Mouse (Mus musculus) intestine, postnatal 0 days (tissue): Measurements from ENCODE around the gene Jak3. TPM values are rescaled to one million over a fixed set of nuclear protein-coding genes. Genes with fewer than 3 reads are reported as not detected.
"Not testable (repeated sequence)": the region's sequence is repeated elsewhere in the genome, so short reads cannot be mapped to it uniquely, and the experiment has no call there.

Experiments
- ATAC-seq: fragments of 200-750 bp; cut with Nextera tagmentation; 2 replicates; pipeline ENCODE4 v1.8.0; 2017; ENCODE audit warnings: mild to moderate bottlenecking, moderate TSS enrichment, moderate library complexity
- H3K27ac ChIP-seq: fragments of 300-500 bp; sonication (generic); 2 replicates; pipeline ENCODE4 v1.5.1; 2014; ENCODE audit warnings: mild to moderate bottlenecking, low read depth, low read length, moderate library complexity
- H3K27me3 ChIP-seq: fragments of 300-500 bp; sonication (generic); replicated peaks from 2 replicates; pipeline ENCODE4 v1.6.1; 2014; ENCODE audit warnings: low read length, mixed read lengths; ENCODE audit not compliant: control insufficient read depth, insufficient read depth
- H3K36me3 ChIP-seq: fragments of 300-500 bp; sonication (generic); 2 replicates; pipeline ENCODE4 v1.6.1; 2014; ENCODE audit warnings: mild to moderate bottlenecking, moderate library complexity; ENCODE audit not compliant: control insufficient read depth, insufficient read depth
- H3K4me1 ChIP-seq: fragments of 300-500 bp; sonication (generic); replicated peaks from 2 replicates; pipeline ENCODE4 v1.6.1; 2014; ENCODE audit warnings: antibody characterized with exemption, low read length, mixed read lengths; ENCODE audit not compliant: control insufficient read depth, insufficient read depth
- H3K4me2 ChIP-seq: fragments of 300-500 bp; sonication (generic); replicated peaks from 2 replicates; pipeline ENCODE4 v1.6.1; 2014; ENCODE audit warnings: low read depth, mild to moderate bottlenecking, moderate library complexity
- H3K4me3 ChIP-seq: fragments of 300-500 bp; sonication (generic); 2 replicates; pipeline ENCODE4 v1.5.1; 2014; ENCODE audit warnings: low read depth, low read length
- H3K9ac ChIP-seq: fragments of 300-500 bp; sonication (generic); 2 replicates; pipeline ENCODE4 v1.6.1; 2014; ENCODE audit warnings: mild to moderate bottlenecking, low read depth, low read length
- H3K9me3 ChIP-seq: fragments of 300-500 bp; sonication (generic); 2 replicates; pipeline ENCODE4 v1.6.1; 2016; ENCODE audit warnings: mixed run types; ENCODE audit not compliant: control insufficient read depth
- CTCF ChIP-seq: sonication (generic); IDR thresholded peaks from 2 replicates; pipeline ENCODE4 v1.5.1; 2016; ENCODE audit warnings: low read depth, mild to moderate bottlenecking, control low read depth, antibody characterized with exemption, moderate library complexity
- WGBS: fragments of 180-500 bp; shearing (Covaris S2); extraction: QIAGEN DNeasy Blood & Tissue Kit; methylation state at CpG from one replicate; pipeline ENCODE4 v1.1.7; 2014; 5-methylcytosine and 5-hydroxymethylcytosine counted together
- polyA plus RNA-seq: library from polyadenylated mRNA; unstranded; fragments of >200 nt; fragmentation: Nextera tagmentation; extraction: Ambion mirVana; gene quantifications from 2 replicates; pipeline ENCODE4 v1.2.1, GENCODE M21; 2015

Gene Jak3
- polyA plus RNA-seq, 1 experiment from 2014 or later = 5.7 TPM

GRCm38 (mm10) chr8:71700493-71701269, 24.6 kb downstream of the Jak3 start:
- Histone ChIP-seq H3K9me3 (no peaks in the 10 kb centered on the region), H3K4me3 (peak overlapping the region; percentile 45), H3K27me3 (no peaks in the 10 kb centered on the region), H3K4me1 (no peaks in the 10 kb centered on the region), H3K36me3 (no peaks in the 10 kb centered on the region), H3K27ac (peak overlapping the region; percentile 86), H3K9ac (peak overlapping the region; percentile 24; the same call in 1 of the 2 replicates), H3K4me2 (peak overlapping the region; percentile 73)
- TF ChIP-seq CTCF = 0 out of 2 replicates have a peak, but pooled peaks have one; percentile 27
- 5% methylated on average over 29 of the region's 29 CpGs for WGBS
- ATAC-seq = peak; percentile 34; the same call in 1 of the 2 replicates

DNA sequence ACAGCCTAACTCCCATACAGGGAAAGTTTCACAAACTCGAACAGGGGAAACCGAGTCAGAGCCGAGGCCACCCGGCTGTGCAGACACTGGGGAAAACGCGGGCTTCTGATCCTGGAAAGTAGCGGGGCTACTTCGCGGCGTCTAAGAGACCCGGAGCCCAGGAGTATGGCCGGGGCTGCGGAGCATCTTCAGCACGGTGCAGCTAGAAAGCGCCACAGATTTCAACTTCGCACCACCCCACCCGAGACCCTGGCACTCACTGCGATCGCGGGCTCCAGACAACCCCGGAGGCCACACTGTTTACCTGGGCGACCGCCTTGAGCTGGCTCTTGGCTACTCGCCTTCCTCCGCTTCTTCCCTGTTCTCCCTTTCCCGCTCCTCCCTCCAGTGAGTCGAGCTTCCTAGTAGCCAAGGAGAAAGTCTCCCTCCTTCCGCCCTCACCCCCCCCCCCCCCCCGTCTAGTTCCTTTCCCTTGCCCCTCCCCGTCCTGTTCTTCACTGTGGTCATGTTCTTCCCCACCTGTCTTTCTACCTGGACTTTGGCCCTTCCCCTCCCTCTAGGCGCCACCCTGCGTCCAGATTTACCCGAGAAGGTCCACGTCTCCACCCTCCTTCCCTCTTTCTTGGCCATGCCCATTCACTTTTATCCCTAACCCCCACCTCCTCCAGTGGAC, 25.5 kb downstream of the Jak3 start, which contains the start of gene B3gnt3:
Gene B3gnt3 (minus strand): TSS at position 376 of the 673 bp plus-strand sequence.
- 8% methylated on average over 32 of the region's 34 CpGs for WGBS
- H3K27me3 ChIP-seq = no peaks in the 10 kb centered on the region
- no peaks in the 10 kb centered on the region for H3K36me3 ChIP-seq
- peak within 1 kb of the TSS; percentile 24; the same call in 1 of the 2 replicates for H3K9ac ChIP-seq
- H3K4me3 ChIP-seq = peak within 1 kb of the TSS; percentile 45
- H3K27ac ChIP-seq = peak within 1 kb of the TSS; percentile 86
- H3K4me1 ChIP-seq = no peaks in the 10 kb centered on the region
- no peaks in the 10 kb centered on the region for H3K9me3 ChIP-seq
- TF ChIP-seq CTCF = no peak
- peak within 1 kb of the TSS; percentile 73 for H3K4me2 ChIP-seq
- peak; percentile 85 for ATAC-seq

DNA sequence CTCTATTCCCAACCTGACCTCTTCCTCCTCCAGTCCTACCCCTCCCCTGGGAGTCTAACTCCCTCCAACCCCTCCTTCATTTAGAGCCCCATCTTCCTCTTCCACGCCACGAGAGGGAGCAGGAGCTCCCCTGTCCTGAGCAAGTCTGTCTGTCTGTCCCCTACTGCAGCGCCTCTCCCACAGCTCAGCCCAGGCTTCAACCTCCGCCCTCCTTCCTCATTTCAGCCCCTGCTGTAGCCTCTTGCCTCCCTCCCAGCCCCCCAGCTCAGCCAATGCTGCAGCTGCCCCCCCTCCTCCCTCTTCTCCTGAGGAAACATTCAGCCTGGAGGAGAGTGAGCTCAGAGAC, 26.0 kb downstream of the Jak3 start:
- 0 out of 2 replicates have a peak overlapping the region, but pooled peaks have one; percentile 7 for H3K4me3 ChIP-seq
- no peaks in the 10 kb centered on the region for H3K36me3 ChIP-seq
- no peaks in the 10 kb centered on the region for H3K9me3 ChIP-seq
- H3K27ac ChIP-seq = peak overlapping the region; percentile 86
- peak; percentile 66 for TF ChIP-seq CTCF
- no peaks in the 10 kb centered on the region for H3K27me3 ChIP-seq
- peak; percentile 72 for ATAC-seq
- WGBS = 7% methylated on average over 4 of the region's 4 CpGs
- H3K9ac ChIP-seq = 0 out of 2 replicates have a peak overlapping the region, but pooled peaks have one; percentile 5
- peak overlapping the region; percentile 73 for H3K4me2 ChIP-seq
- H3K4me1 ChIP-seq = no peaks in the 10 kb centered on the region

DNA sequence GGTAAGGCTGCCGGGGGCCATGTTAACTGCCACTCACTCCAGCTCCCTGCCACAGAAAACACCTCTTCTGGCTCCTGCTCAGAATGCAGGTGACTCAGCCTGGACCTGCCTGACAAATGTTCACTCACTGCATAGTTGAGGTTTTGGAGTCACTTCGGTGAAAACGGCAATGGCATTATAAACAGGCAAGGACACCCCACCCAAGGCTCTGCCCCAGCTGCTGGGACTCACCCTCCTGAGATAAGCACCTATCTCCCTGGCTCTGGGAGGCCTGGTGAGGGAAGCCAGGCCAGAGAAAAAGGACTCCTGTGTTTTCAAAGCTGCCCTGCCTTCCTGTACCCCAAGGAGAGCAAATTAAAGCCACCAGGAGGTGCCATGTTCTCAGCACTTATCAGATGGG, 26.8 kb downstream of the Jak3 start:
- Histone ChIP-seq H3K9me3 (no peaks in the 10 kb centered on the region), H3K36me3 (no peaks in the 10 kb centered on the region), H3K9ac (no peak overlapping the region), H3K4me3 (no peak overlapping the region), H3K4me1 (no peaks in the 10 kb centered on the region), H3K4me2 (peak overlapping the region; percentile 73; the same call in 1 of the 2 replicates), H3K27me3 (no peaks in the 10 kb centered on the region), H3K27ac (peak overlapping the region; percentile 86)
- 44% methylated on average over 3 of the region's 3 CpGs for WGBS
- TF ChIP-seq CTCF = no peak
- ATAC-seq = peak; percentile 12; the same call in 1 of the 2 replicates

- not testable (repeated sequence) for H3K9me3 ChIP-seq, H3K4me3 ChIP-seq, H3K36me3 ChIP-seq, ATAC-seq, H3K9ac ChIP-seq, H3K4me1 ChIP-seq, H3K4me2 ChIP-seq, H3K27me3 ChIP-seq, H3K27ac ChIP-seq
These were observed 27.3 kb downstream of the Jak3 start for GRCm38 (mm10) chr8:71703400-71703799.

DNA sequence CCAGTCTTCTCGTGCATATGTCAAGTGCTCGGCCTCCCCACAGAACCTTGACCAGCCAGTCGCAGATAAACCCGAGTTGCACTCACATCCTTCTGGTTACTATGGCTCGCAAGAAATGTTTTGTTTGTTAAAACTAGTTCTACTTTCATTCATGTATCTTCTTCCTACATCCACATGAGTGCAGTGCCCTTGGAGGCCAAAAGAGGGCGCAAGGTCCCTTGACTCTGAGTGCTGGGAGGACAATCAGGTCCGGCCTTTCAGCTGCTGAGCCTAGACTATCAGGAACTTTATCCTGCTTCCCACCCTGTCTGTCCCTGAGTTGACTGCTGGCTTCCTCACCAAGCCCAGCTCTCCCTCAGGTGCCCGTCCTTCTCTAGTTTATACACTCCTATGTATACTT, 31.8 kb downstream of the Jak3 start:
- H3K4me1 ChIP-seq = no peaks in the 10 kb centered on the region
- TF ChIP-seq CTCF = peak; percentile 79
- no peak overlapping the region for H3K27ac ChIP-seq
- H3K9me3 ChIP-seq = no peaks in the 10 kb centered on the region
- H3K4me2 ChIP-seq = no peak overlapping the region
- WGBS = 48% methylated on average over 8 of the region's 8 CpGs
- no peak overlapping the region for H3K9ac ChIP-seq
- H3K36me3 ChIP-seq = no peaks in the 10 kb centered on the region
- H3K4me3 ChIP-seq = no peak overlapping the region
- no peaks in the 10 kb centered on the region for H3K27me3 ChIP-seq
- 0 out of 2 replicates have a peak, but pooled peaks have one; percentile 14 for ATAC-seq
